Mouse (Mus musculus) lung, embryonic 14.5 days (tissue): ENCODE data around the gene Sart1. TPM values are rescaled to one million over a fixed set of nuclear protein-coding genes. Genes with fewer than 3 reads are reported as not detected.
A peak's percentile ranks its signal among the peaks of the same experiment; 100 is the strongest.

Experiments used
- ATAC-seq: fragments of 200-750 bp; cut with Nextera tagmentation; 2 replicates; pipeline ENCODE4 v1.8.0; 2017; ENCODE audit warnings: mild to moderate bottlenecking, moderate TSS enrichment, moderate library complexity; ENCODE audit not compliant: insufficient read depth
- DNase-seq: peaks from one replicate; pipeline ENCODE4 v3.0.0-alpha.2; 2015
- H3K27ac ChIP-seq: fragments of 300-500 bp; sonication (generic); 2 replicates; pipeline ENCODE4 v1.5.1; 2014; ENCODE audit warnings: low read depth, mild to moderate bottlenecking, moderate library complexity
- H3K27me3 ChIP-seq: fragments of 300-500 bp; sonication (generic); 2 replicates; pipeline ENCODE4 v1.6.1; 2014; ENCODE audit warnings: low read length, control low read depth; ENCODE audit not compliant: insufficient read depth
- H3K36me3 ChIP-seq: fragments of 300-500 bp; sonication (generic); 2 replicates; pipeline ENCODE4 v1.6.1; 2014; ENCODE audit warnings: control low read depth; ENCODE audit not compliant: insufficient read depth
- H3K4me1 ChIP-seq: fragments of 300-500 bp; sonication (generic); 2 replicates; pipeline ENCODE4 v1.6.1; 2014; ENCODE audit warnings: antibody characterized with exemption, control low read depth; ENCODE audit not compliant: insufficient read depth
- H3K4me2 ChIP-seq: fragments of 300-500 bp; sonication (generic); 2 replicates; pipeline ENCODE4 v1.6.1; 2014; ENCODE audit warnings: mild to moderate bottlenecking
- H3K4me3 ChIP-seq: fragments of 300-500 bp; sonication (generic); 2 replicates; pipeline ENCODE4 v1.5.1; 2014; ENCODE audit warnings: low read depth, low read length
- H3K9ac ChIP-seq: fragments of 300-500 bp; sonication (generic); 2 replicates; pipeline ENCODE4 v1.6.1; 2014
- H3K9me3 ChIP-seq: fragments of 300-500 bp; sonication (generic); 2 replicates; pipeline ENCODE4 v1.6.1; 2016; ENCODE audit warnings: low read depth, low read length, control low read depth
- CTCF ChIP-seq: IDR thresholded peaks from 2 replicates; pipeline ENCODE4 v1.5.1; 2016; ENCODE audit warnings: antibody characterized with exemption, low read depth
- WGBS: fragments of 180-500 bp; shearing (Covaris S2); extraction: QIAGEN DNeasy Blood & Tissue Kit; methylation state at CpG from one replicate; pipeline ENCODE4 v1.1.7; 2014; 5-methylcytosine and 5-hydroxymethylcytosine counted together
- polyA plus RNA-seq: library from polyadenylated mRNA; unstranded; fragments of >200 nt; fragmentation: Nextera tagmentation; extraction: Ambion mirVana; gene quantifications from 2 replicates; pipeline ENCODE4 v1.2.1, GENCODE M21; 2014

Gene Sart1
- 72.0 and 73.8 TPM in 2 replicates for polyA plus RNA-seq

DNA sequence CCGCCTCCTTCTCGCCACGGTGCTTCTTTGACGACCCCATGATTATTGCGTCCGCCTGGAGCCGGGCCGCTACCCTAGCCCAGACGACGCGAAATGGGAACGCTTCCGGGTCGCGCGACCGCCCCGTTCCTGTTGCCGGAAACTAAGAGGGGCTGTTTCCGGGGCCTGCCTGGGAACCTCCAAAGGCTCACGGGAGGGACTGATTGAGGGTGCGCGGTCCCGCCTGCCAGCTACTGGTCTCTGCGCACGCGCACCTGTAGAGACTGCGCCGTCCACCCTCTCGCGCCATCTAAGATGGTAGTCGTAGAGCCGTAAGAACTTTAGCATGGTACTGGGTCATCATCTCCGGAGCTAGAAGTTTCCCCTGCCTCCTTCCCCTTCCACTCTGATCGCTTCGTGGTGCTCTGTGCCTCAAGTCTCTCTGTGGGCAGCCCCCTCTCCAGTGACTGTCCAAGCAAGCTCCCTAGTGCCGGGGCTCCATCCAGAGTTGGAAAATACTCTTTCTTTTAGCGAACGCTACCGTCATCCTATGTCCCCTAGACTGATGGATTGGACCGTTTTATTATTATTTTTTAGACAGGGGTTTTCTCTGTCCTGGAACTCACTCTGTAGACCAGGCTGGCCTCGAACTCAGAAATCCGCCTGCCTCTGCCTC, at the start of gene Sart1:
Gene Sart1, minus strand, starts transcription at position 116 of the 655 bp plus-strand sequence.
- 1% methylated on average over 43 of the region's 43 CpGs for WGBS
- Histone ChIP-seq H3K9ac (peak within 1 kb of the TSS; percentile 90), H3K36me3 (peaks cover 19% of the 10 kb centered on the region), H3K9me3 (no peaks in the 10 kb centered on the region), H3K4me3 (peak within 1 kb of the TSS; percentile 99), H3K27me3 (peaks cover 3% of the 10 kb centered on the region), H3K4me1 (peaks cover 14% of the 10 kb centered on the region), H3K27ac (peak within 1 kb of the TSS; percentile 85), H3K4me2 (peak within 1 kb of the TSS; percentile 76)
- peak; percentile 93 for ATAC-seq
- DNase-seq, result peak; percentile 98
- TF ChIP-seq CTCF, result no peak

- TF ChIP-seq CTCF, result no peak
- Histone ChIP-seq H3K27me3 (0 out of 2 replicates have a peak, but pooled peaks cover 4% of the 10 kb centered on the region), H3K4me1 (peaks cover 9% of the 10 kb centered on the region), H3K4me2 (peak overlapping the region; percentile 76), H3K36me3 (no peaks in the 10 kb centered on the region), H3K9me3 (no peaks in the 10 kb centered on the region), H3K9ac (peak overlapping the region; percentile 53; the same call in 1 of the 2 replicates), H3K27ac (peak overlapping the region; percentile 88; the same call in 1 of the 2 replicates), H3K4me3 (no peak overlapping the region)
- DNase-seq (no peak), ATAC-seq (no peak)
- WGBS, result 56% methylated on average over 7 of the region's 7 CpGs
These were observed 45.4 kb upstream of the Sart1 start for GRCm38 (mm10) chr19:5433951-5434350.

GRCm38 (mm10) chr19:5432992-5433852, 44.7 kb upstream of the Sart1 start:
- H3K9me3 ChIP-seq, result no peaks in the 10 kb centered on the region
- H3K27me3 ChIP-seq, result 0 out of 2 replicates have a peak, but pooled peaks cover 4% of the 10 kb centered on the region
- H3K9ac ChIP-seq, result peak overlapping the region; percentile 53
- DNase-seq (peak; percentile 87), ATAC-seq (peak; percentile 78)
- 8% methylated on average over 16 of the region's 16 CpGs for WGBS
- peak overlapping the region; percentile 88 for H3K27ac ChIP-seq
- 0 out of 2 replicates have a peak, but pooled peaks cover 2% of the 10 kb centered on the region for H3K36me3 ChIP-seq
- peak overlapping the region; percentile 76 for H3K4me2 ChIP-seq
- peak; percentile 59 for TF ChIP-seq CTCF
- H3K4me3 ChIP-seq, result peak overlapping the region; percentile 29
- H3K4me1 ChIP-seq, result peaks cover 9% of the 10 kb centered on the region

DNA sequence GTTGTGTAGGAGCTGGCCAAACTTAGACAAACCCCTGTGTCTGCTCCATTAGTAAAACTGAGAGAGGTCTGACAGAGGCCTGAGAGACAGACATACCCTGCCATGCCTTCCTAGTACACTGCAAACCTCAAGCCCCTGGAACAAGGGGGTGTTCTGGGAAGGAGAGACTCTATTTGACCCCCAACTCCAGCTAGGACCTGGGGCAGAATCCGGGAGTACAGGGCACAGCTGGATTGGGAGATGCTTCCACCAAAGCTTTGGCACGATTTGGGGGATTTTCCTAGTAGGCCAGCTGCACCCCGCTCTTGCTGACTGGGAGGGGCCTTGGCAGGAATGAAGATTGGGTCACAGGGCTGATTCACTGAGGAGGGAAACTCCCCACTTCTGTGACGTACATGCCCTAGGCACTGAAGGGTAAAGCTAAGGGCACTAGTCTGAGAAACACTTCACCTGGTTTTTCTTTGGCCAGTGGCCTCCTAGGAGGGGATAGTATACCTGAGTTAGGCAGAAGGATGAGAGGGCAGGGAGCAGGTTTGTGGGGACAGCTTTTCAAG, 43.5 kb upstream of the Sart1 start:
- Histone ChIP-seq H3K27me3 (no peaks in the 10 kb centered on the region), H3K9ac (no peak overlapping the region), H3K4me2 (no peak overlapping the region), H3K36me3 (peaks cover 6% of the 10 kb centered on the region), H3K4me3 (no peak overlapping the region), H3K27ac (no peak overlapping the region), H3K4me1 (peaks cover 9% of the 10 kb centered on the region), H3K9me3 (no peaks in the 10 kb centered on the region)
- ATAC-seq (no peak), DNase-seq (no peak)
- TF ChIP-seq CTCF, result no peak
- WGBS, result 73% methylated on average over 4 of the region's 4 CpGs

DNA sequence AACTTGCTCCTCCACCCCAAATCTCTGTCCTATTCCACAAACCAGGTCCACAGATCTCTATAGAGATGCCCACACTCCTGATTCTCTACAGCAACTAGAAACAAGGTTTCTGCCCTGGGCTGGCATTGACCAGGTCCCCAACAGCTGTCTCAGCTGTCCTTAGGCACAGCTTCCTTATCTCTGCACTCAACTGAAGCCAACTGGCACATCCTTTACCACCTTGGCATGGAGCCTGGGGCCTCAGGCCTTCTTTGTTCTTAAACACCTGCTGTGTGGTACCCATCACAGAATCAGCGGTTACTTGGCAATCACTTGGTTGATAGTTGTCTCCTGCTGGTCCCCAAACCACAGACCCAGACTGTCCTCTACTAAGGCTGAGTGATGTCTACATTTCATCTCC, 41.9 kb upstream of the Sart1 start:
- Histone ChIP-seq H3K9me3 (no peaks in the 10 kb centered on the region), H3K4me1 (peaks cover 16% of the 10 kb centered on the region), H3K36me3 (peaks cover 20% of the 10 kb centered on the region), H3K27ac (no peak overlapping the region), H3K4me3 (no peak overlapping the region), H3K4me2 (no peak overlapping the region), H3K27me3 (no peaks in the 10 kb centered on the region), H3K9ac (no peak overlapping the region)
- TF ChIP-seq CTCF, result no peak
- no peak for ATAC-seq
- no peak for DNase-seq
- 66% methylated on average over 1 of the region's 1 CpGs for WGBS

GRCm38 (mm10) chr19:5429806-5430205, 41.3 kb upstream of the Sart1 start:
- no peak overlapping the region for H3K4me2 ChIP-seq
- 60% methylated on average over 8 of the region's 8 CpGs for WGBS
- H3K9me3 ChIP-seq, result no peaks in the 10 kb centered on the region
- H3K9ac ChIP-seq, result no peak overlapping the region
- H3K4me3 ChIP-seq, result no peak overlapping the region
- H3K4me1 ChIP-seq, result peaks cover 16% of the 10 kb centered on the region
- no peak for TF ChIP-seq CTCF
- DNase-seq (no peak), ATAC-seq (no peak)
- no peaks in the 10 kb centered on the region for H3K27me3 ChIP-seq
- H3K27ac ChIP-seq, result no peak overlapping the region
- H3K36me3 ChIP-seq, result peaks cover 20% of the 10 kb centered on the region

DNA sequence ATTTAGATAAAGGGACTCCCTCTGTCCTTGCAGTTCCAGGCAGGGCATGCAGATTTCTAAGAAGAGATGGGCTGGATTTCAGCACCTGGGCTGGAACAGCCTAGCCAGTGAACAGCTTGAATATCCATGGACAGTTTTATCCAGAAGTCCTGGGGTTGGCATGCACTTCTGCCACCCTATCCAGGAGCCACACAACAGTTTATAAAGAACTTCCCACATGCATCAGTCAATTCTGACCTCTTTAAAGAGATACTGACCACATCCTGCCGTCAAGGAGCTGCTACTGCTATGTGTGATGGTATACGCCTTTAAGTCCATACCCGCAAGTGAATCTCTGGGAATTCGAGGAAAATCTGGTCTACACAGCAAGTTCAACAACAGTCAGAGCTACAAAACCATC, 40.7 kb upstream of the Sart1 start:
- no peaks in the 10 kb centered on the region for H3K9me3 ChIP-seq
- no peak overlapping the region for H3K27ac ChIP-seq
- 74% methylated on average over 4 of the region's 4 CpGs for WGBS
- H3K27me3 ChIP-seq, result no peaks in the 10 kb centered on the region
- DNase-seq (no peak), ATAC-seq (no peak)
- peaks cover 20% of the 10 kb centered on the region for H3K36me3 ChIP-seq
- no peak overlapping the region for H3K4me3 ChIP-seq
- peaks cover 16% of the 10 kb centered on the region for H3K4me1 ChIP-seq
- no peak for TF ChIP-seq CTCF
- no peak overlapping the region for H3K9ac ChIP-seq
- no peak overlapping the region for H3K4me2 ChIP-seq
